Mouse (Mus musculus): ENCODE data around the gene Babam2. TPM values are rescaled to one million over a fixed set of nuclear protein-coding genes. Genes with fewer than 3 reads are reported as not detected.

Babam2 gene
- polyA plus RNA-seq, 1 experiment = 18.4 TPM

- no peaks in the 10 kb centered on the region for H3K27me3 ChIP-seq (ENCODE audit: control insufficient read depth, insufficient read depth, low read length)
- no peak overlapping the region for H3K27ac ChIP-seq (ENCODE audit: insufficient read depth, low read depth, low read length)
- H3K4me3 ChIP-seq (ENCODE audit: low read depth, low read length) = no peak overlapping the region
- TF ChIP-seq POLR2A (IDR thresholded peaks at IDR 0.05; ENCODE audit: low read depth, low read length) = no peak
- no peak for TF ChIP-seq CTCF (IDR thresholded peaks at IDR 0.05; ENCODE audit: extremely low read depth, insufficient read length, insufficient replicate concordance, low read depth, low read length)
- H3K4me1 ChIP-seq (ENCODE audit: control insufficient read depth, insufficient read depth, insufficient read length, low read length) = no peaks in the 10 kb centered on the region
- 93% methylated on average over 5 of the region's 5 CpGs for WGBS
- no peaks in the 10 kb centered on the region for H3K36me3 ChIP-seq (ENCODE audit: control insufficient read depth, insufficient read depth, low read length)
Observed at GRCm38 (mm10) chr5:32071824-32072223, 374.3 kb downstream of the Babam2 start.

- Histone ChIP-seq H3K4me1 (ENCODE audit: control insufficient read depth, insufficient read depth, insufficient read length, low read length) (no peaks in the 10 kb centered on the region), H3K27ac (ENCODE audit: insufficient read depth, low read depth, low read length) (no peak overlapping the region), H3K27me3 (ENCODE audit: control insufficient read depth, insufficient read depth, low read length) (no peaks in the 10 kb centered on the region), H3K4me3 (ENCODE audit: low read depth, low read length) (no peak overlapping the region), H3K36me3 (ENCODE audit: control insufficient read depth, insufficient read depth, low read length) (no peaks in the 10 kb centered on the region)
- WGBS = 97% methylated on average over 3 of the region's 3 CpGs
- TF ChIP-seq CTCF (IDR thresholded peaks at IDR 0.05; ENCODE audit: extremely low read depth, insufficient read length, insufficient replicate concordance, low read depth, low read length) = no peak
- no peak for TF ChIP-seq POLR2A (IDR thresholded peaks at IDR 0.05; ENCODE audit: low read depth, low read length)
Observed at GRCm38 (mm10) chr5:32072877-32073276, 375.4 kb downstream of the Babam2 start.

- no peak overlapping the region for H3K27ac ChIP-seq (ENCODE audit: insufficient read depth, low read depth, low read length)
- H3K4me1 ChIP-seq (ENCODE audit: control insufficient read depth, insufficient read depth, insufficient read length, low read length) = no peaks in the 10 kb centered on the region
- no peak overlapping the region for H3K4me3 ChIP-seq (ENCODE audit: low read depth, low read length)
- no peaks in the 10 kb centered on the region for H3K27me3 ChIP-seq (ENCODE audit: control insufficient read depth, insufficient read depth, low read length)
- WGBS = 88% methylated on average over 3 of the region's 3 CpGs
- no peaks in the 10 kb centered on the region for H3K36me3 ChIP-seq (ENCODE audit: control insufficient read depth, insufficient read depth, low read length)
- TF ChIP-seq CTCF (IDR thresholded peaks at IDR 0.05; ENCODE audit: extremely low read depth, insufficient read length, insufficient replicate concordance, low read depth, low read length) = no peak
- no peak for TF ChIP-seq POLR2A (IDR thresholded peaks at IDR 0.05; ENCODE audit: low read depth, low read length)
Observed at GRCm38 (mm10) chr5:32074053-32074452, 376.6 kb downstream of the Babam2 start.

- no peak for TF ChIP-seq CTCF (IDR thresholded peaks at IDR 0.05; ENCODE audit: extremely low read depth, insufficient read length, insufficient replicate concordance, low read depth, low read length)
- TF ChIP-seq POLR2A (IDR thresholded peaks at IDR 0.05; ENCODE audit: low read depth, low read length) = no peak
Observed at GRCm38 (mm10) chr5:32077139-32077538, 379.7 kb downstream of the Babam2 start.

GRCm38 (mm10) chr5:32078986-32079385, 381.5 kb downstream of the Babam2 start:
- no peak overlapping the region for H3K4me3 ChIP-seq (ENCODE audit: low read depth, low read length)

More at GRCm38 (mm10) chr5:32077139-32077538, 379.7 kb downstream of the Babam2 start:
- H3K27me3 ChIP-seq (ENCODE audit: control insufficient read depth, insufficient read depth, low read length) = no peaks in the 10 kb centered on the region
- WGBS = 83% methylated on average over 3 of the region's 3 CpGs
- H3K4me1 ChIP-seq (ENCODE audit: control insufficient read depth, insufficient read depth, insufficient read length, low read length) = no peaks in the 10 kb centered on the region
- H3K36me3 ChIP-seq (ENCODE audit: control insufficient read depth, insufficient read depth, low read length) = no peaks in the 10 kb centered on the region
- H3K27ac ChIP-seq (ENCODE audit: insufficient read depth, low read depth, low read length) = no peak overlapping the region
- H3K4me3 ChIP-seq (ENCODE audit: low read depth, low read length) = no peak overlapping the region

GRCm38 (mm10) chr5:32080490-32081219, 383.2 kb downstream of the Babam2 start:
- Histone ChIP-seq H3K36me3 (ENCODE audit: control insufficient read depth, insufficient read depth, low read length) (no peaks in the 10 kb centered on the region), H3K27ac (ENCODE audit: insufficient read depth, low read depth, low read length) (no peak overlapping the region), H3K4me3 (ENCODE audit: low read depth, low read length) (no peak overlapping the region), H3K4me1 (ENCODE audit: control insufficient read depth, insufficient read depth, insufficient read length, low read length) (peaks cover 2% of the 10 kb centered on the region; the same call in 1 of the 2 replicates), H3K27me3 (ENCODE audit: control insufficient read depth, insufficient read depth, low read length) (no peaks in the 10 kb centered on the region)
- 81% methylated on average over 7 of the region's 7 CpGs for WGBS
- TF ChIP-seq CTCF (IDR thresholded peaks at IDR 0.05; ENCODE audit: extremely low read depth, insufficient read length, insufficient replicate concordance, low read depth, low read length) = no peak
- no peak for TF ChIP-seq POLR2A (IDR thresholded peaks at IDR 0.05; ENCODE audit: low read depth, low read length)

More at GRCm38 (mm10) chr5:32078986-32079385, 381.5 kb downstream of the Babam2 start:
- no peaks in the 10 kb centered on the region for H3K36me3 ChIP-seq (ENCODE audit: control insufficient read depth, insufficient read depth, low read length)
- no peaks in the 10 kb centered on the region for H3K4me1 ChIP-seq (ENCODE audit: control insufficient read depth, insufficient read depth, insufficient read length, low read length)
- TF ChIP-seq POLR2A (IDR thresholded peaks at IDR 0.05; ENCODE audit: low read depth, low read length) (no peak), CTCF (IDR thresholded peaks at IDR 0.05; ENCODE audit: extremely low read depth, insufficient read length, insufficient replicate concordance, low read depth, low read length) (no peak)
- 76% methylated on average over 4 of the region's 4 CpGs for WGBS
- no peak overlapping the region for H3K27ac ChIP-seq (ENCODE audit: insufficient read depth, low read depth, low read length)
- H3K27me3 ChIP-seq (ENCODE audit: control insufficient read depth, insufficient read depth, low read length) = no peaks in the 10 kb centered on the region

GRCm38 (mm10) chr5:32084401-32084804, 386.9 kb downstream of the Babam2 start:
- H3K4me3 ChIP-seq (ENCODE audit: low read depth, low read length) = no peak overlapping the region
- H3K4me1 ChIP-seq (ENCODE audit: control insufficient read depth, insufficient read depth, insufficient read length, low read length) = peaks cover 6% of the 10 kb centered on the region; the same call in 1 of the 2 replicates
- no peak overlapping the region for H3K27ac ChIP-seq (ENCODE audit: insufficient read depth, low read depth, low read length)
- TF ChIP-seq POLR2A (IDR thresholded peaks at IDR 0.05; ENCODE audit: low read depth, low read length) (no peak), CTCF (IDR thresholded peaks at IDR 0.05; ENCODE audit: extremely low read depth, insufficient read length, insufficient replicate concordance, low read depth, low read length) (no peak)
- no peaks in the 10 kb centered on the region for H3K36me3 ChIP-seq (ENCODE audit: control insufficient read depth, insufficient read depth, low read length)
- 86% methylated on average over 10 of the region's 10 CpGs for WGBS
- H3K27me3 ChIP-seq (ENCODE audit: control insufficient read depth, insufficient read depth, low read length) = no peaks in the 10 kb centered on the region

All from small intestine, adult 2 months (tissue).